Mouse (Mus musculus): ENCODE results near the gene Nckap1l. TPM values are rescaled to one million over a fixed set of nuclear protein-coding genes. Genes with fewer than 3 reads are reported as not detected.

Gene Nckap1l
- polyA plus RNA-seq, 1 experiment from 2014 or later, result 1.7 TPM

DNA sequence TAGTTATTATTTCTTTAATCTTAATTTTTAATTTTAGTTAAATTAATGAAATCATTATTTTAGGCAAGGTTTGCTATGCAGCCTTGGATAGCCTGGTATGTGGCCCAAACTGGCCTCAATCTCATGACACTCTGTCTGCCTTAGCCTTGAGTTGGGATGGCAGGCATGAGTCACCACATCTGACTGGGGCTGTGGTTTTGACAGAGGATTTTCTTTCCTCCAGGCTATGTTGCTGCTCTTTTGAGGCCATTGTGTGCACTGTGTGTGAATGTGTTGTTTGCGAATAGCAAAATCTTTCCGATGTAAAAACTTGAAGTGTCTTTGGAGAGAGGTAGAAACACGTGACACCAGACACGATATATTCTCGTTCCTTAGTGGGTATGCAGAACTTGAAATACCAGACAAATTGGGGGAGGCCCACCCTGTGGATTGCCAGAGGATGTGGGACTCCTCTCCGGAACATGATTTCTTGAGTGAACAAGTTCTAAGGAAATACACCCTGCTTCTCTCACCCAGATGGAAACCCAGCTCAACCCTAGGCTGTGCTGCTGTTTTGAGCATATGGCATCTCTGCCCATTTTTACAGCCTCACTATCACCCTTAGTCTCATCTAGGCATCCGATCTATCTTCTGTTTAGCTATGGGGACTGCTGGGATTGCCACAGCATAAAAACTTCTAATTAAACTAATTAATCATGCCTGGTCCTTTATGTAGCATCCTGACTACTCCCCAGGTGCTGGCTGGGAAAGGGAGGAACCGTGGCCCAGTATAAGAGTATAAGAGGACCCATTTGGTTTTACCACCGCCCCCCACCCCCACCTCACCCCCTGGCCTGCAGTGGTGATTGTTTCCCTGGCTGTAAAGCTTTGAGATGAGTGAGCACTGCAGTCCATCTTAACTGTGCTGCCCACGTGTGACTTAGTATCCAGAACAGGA is 42.9 kb downstream of the Nckap1l start:
- no peak overlapping the region for H3K4me2 ChIP-seq (ENCODE audit: low read length)
- WGBS, result 44% methylated on average over 10 of the region's 10 CpGs
- H3K4me1 ChIP-seq (replicated peaks; ENCODE audit: control insufficient read depth, insufficient read depth, low read length), result 0 out of 2 replicates have a peak, but pooled peaks cover 2% of the 10 kb centered on the region
- no peaks in the 10 kb centered on the region for H3K9me3 ChIP-seq (ENCODE audit: control insufficient read depth, low read length)
- no peak overlapping the region for H3K27ac ChIP-seq (ENCODE audit: low read length)
- H3K9ac ChIP-seq (replicated peaks; ENCODE audit: low read depth, low read length), result no peak overlapping the region
- no peak for ATAC-seq
- no peak overlapping the region for H3K4me3 ChIP-seq (replicated peaks; ENCODE audit: low read length)
- no peaks in the 10 kb centered on the region for H3K36me3 ChIP-seq (ENCODE audit: control insufficient read depth, insufficient read depth)
- H3K27me3 ChIP-seq (replicated peaks; ENCODE audit: control insufficient read depth, insufficient read depth, low read length), result no peaks in the 10 kb centered on the region

DNA sequence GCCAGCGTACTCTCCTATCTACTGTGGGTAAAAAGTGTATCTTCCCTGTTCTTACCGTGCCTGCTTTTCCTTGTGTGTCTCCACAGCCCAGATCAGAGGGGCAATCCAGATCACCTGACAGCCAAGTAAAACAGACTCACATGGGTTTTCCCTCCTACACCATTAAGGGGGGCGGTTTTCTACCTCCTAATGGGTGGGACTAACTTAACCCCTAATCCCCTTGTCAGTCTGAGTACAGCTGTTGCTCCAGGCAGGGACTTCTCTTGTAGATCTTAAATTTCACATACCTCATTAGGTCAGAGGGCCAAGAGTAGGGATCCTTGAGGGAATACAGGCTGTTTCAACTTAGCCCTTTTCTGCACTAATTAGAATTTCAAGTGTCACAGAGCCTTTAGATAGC is 44.6 kb downstream of the Nckap1l start:
- H3K4me1 ChIP-seq (replicated peaks; ENCODE audit: control insufficient read depth, insufficient read depth, low read length), result 0 out of 2 replicates have a peak, but pooled peaks cover 7% of the 10 kb centered on the region
- 32% methylated on average over 3 of the region's 3 CpGs for WGBS
- no peak for ATAC-seq
- no peaks in the 10 kb centered on the region for H3K27me3 ChIP-seq (replicated peaks; ENCODE audit: control insufficient read depth, insufficient read depth, low read length)
- no peaks in the 10 kb centered on the region for H3K9me3 ChIP-seq (ENCODE audit: control insufficient read depth, low read length)
- H3K27ac ChIP-seq (ENCODE audit: low read length), result no peak overlapping the region
- no peak overlapping the region for H3K9ac ChIP-seq (replicated peaks; ENCODE audit: low read depth, low read length)
- H3K4me2 ChIP-seq (ENCODE audit: low read length), result no peak overlapping the region
- H3K4me3 ChIP-seq (replicated peaks; ENCODE audit: low read length), result no peak overlapping the region
- H3K36me3 ChIP-seq (ENCODE audit: control insufficient read depth, insufficient read depth), result no peaks in the 10 kb centered on the region

DNA sequence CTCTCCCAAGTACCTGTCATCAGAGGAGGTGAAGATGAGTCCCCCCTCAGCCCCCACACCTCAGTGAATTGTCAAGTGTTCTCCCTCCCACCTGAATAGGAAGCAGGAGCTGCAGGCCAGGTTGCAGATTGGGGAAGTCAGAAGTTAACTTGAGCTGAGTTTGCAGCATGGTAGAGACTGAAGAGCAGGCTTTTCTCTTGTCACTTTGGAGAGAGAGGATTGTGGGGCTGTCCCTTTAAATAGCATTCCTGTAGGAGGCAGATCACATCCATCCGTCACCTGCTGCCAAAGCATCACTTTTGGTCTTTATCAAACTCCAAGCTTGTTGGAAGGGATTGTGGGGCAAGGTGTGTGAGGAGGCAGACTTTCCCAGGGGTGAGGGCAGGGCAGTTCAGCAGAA is 47.1 kb downstream of the Nckap1l start:
- no peak for ATAC-seq
- Histone ChIP-seq H3K9me3 (ENCODE audit: control insufficient read depth, low read length) (no peaks in the 10 kb centered on the region), H3K4me1 (replicated peaks; ENCODE audit: control insufficient read depth, insufficient read depth, low read length) (peaks cover 20% of the 10 kb centered on the region), H3K27me3 (replicated peaks; ENCODE audit: control insufficient read depth, insufficient read depth, low read length) (no peaks in the 10 kb centered on the region), H3K36me3 (ENCODE audit: control insufficient read depth, insufficient read depth) (no peaks in the 10 kb centered on the region), H3K27ac (ENCODE audit: low read length) (no peak overlapping the region), H3K4me3 (replicated peaks; ENCODE audit: low read length) (no peak overlapping the region), H3K9ac (replicated peaks; ENCODE audit: low read depth, low read length) (no peak overlapping the region), H3K4me2 (ENCODE audit: low read length) (no peak overlapping the region)
- 73% methylated on average over 1 of the region's 1 CpGs for WGBS

DNA sequence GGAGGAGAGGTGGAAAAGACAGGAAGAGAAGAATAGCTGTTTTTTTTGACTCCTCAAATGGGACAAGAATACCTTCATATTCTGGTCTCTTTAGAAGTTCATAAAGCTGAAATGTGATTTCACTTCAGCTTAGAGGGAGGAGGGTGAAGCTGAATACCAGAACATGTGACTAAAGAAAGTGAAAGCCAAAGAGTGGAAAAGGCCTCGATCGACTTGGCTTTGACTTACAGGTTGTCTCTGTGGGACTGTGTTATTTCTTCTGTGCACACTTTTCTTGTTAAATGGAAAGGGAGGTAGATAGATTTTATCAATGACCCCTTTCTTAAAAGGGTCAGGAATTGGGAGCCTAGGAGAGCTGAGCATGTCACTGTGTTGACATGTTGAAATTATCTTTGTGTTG is 47.6 kb downstream of the Nckap1l start:
- H3K4me1 ChIP-seq (replicated peaks; ENCODE audit: control insufficient read depth, insufficient read depth, low read length), result peaks cover 20% of the 10 kb centered on the region
- no peaks in the 10 kb centered on the region for H3K9me3 ChIP-seq (ENCODE audit: control insufficient read depth, low read length)
- no peaks in the 10 kb centered on the region for H3K36me3 ChIP-seq (ENCODE audit: control insufficient read depth, insufficient read depth)
- H3K27ac ChIP-seq (ENCODE audit: low read length), result no peak overlapping the region
- WGBS, result 64% methylated on average over 2 of the region's 2 CpGs
- H3K4me2 ChIP-seq (ENCODE audit: low read length), result no peak overlapping the region
- no peak overlapping the region for H3K4me3 ChIP-seq (replicated peaks; ENCODE audit: low read length)
- H3K9ac ChIP-seq (replicated peaks; ENCODE audit: low read depth, low read length), result no peak overlapping the region
- no peak for ATAC-seq
- no peaks in the 10 kb centered on the region for H3K27me3 ChIP-seq (replicated peaks; ENCODE audit: control insufficient read depth, insufficient read depth, low read length)

DNA sequence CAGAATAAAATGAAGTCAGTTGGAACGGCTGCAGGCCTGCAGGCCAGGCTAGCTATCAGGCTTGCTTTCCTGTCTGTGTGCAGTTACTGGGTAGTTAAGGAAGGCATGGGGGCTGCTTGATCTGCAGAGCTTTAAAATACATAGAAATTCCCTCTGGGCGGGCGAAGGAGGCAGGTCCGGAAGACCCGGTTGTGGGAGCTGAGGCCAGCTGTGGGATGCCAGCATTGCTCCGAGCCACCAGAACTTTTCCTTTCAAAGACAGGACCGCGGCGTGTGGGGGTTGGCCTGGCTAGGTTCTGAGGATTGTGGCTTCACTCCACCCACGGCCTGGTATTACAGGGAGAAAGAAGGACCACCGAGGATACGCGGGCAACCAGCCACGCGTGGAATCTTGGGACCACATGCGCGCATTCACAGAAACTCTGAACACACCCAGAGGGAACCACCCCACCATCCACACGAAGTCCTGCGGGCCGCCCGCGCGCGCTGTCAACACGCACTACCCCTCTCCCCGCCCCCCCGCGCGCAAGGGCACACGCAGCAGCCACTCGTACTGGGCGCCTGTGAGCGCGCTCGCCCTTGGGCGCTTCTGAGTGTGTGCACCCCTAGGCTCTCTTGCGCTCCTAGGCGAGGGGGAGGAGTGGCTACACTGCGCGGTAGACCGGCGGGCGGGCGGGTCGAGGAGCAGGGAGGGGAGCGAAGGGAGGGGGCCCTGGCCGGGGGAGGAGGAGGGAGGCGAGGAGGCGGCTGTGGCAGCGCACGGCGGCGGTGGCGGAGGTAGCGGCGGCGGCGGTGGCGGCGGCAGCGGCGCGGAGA is 49.0 kb downstream of the Nckap1l start, which contains the start of gene Pde1b:
TSS of gene Pde1b (plus strand) at position 600 of the 816 bp plus-strand sequence.
- ATAC-seq, result peak; percentile 91
- peak within 1 kb of the TSS; percentile 88 for H3K9ac ChIP-seq (replicated peaks; ENCODE audit: low read depth, low read length)
- peak within 1 kb of the TSS; percentile 86 for H3K4me2 ChIP-seq (ENCODE audit: low read length)
- H3K27me3 ChIP-seq (replicated peaks; ENCODE audit: control insufficient read depth, insufficient read depth, low read length), result no peaks in the 10 kb centered on the region
- H3K27ac ChIP-seq (ENCODE audit: low read length), result peak within 1 kb of the TSS; percentile 60; the same call in 1 of the 2 replicates
- peaks cover 20% of the 10 kb centered on the region for H3K4me1 ChIP-seq (replicated peaks; ENCODE audit: control insufficient read depth, insufficient read depth, low read length)
- WGBS, result 2% methylated on average over 38 of the region's 63 CpGs
- H3K36me3 ChIP-seq (ENCODE audit: control insufficient read depth, insufficient read depth), result no peaks in the 10 kb centered on the region
- peak within 1 kb of the TSS; percentile 82 for H3K4me3 ChIP-seq (replicated peaks; ENCODE audit: low read length)
- no peaks in the 10 kb centered on the region for H3K9me3 ChIP-seq (ENCODE audit: control insufficient read depth, low read length)

DNA sequence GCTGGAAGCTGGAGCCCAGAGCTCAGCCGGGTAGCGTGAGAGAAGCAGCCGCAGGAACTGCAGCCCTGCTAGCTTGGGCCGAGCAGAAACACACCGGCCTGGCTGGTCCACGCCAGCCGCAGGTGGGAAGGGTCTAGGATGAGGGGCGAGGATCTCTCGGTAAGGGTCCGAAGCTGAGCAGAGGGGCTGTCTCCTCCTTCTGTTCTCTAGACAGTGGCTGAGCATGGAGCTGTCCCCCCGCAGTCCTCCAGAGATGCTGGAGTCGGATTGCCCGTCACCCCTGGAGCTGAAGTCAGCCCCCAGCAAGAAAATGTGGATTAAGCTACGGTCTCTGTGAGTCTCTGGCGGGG is 49.6 kb downstream of the Nckap1l start:
- WGBS, result 0% methylated on average over 15 of the region's 15 CpGs
- H3K4me1 ChIP-seq (replicated peaks; ENCODE audit: control insufficient read depth, insufficient read depth, low read length), result peaks cover 19% of the 10 kb centered on the region
- H3K27me3 ChIP-seq (replicated peaks; ENCODE audit: control insufficient read depth, insufficient read depth, low read length), result no peaks in the 10 kb centered on the region
- no peaks in the 10 kb centered on the region for H3K9me3 ChIP-seq (ENCODE audit: control insufficient read depth, low read length)
- H3K36me3 ChIP-seq (ENCODE audit: control insufficient read depth, insufficient read depth), result no peaks in the 10 kb centered on the region
- peak overlapping the region; percentile 88 for H3K9ac ChIP-seq (replicated peaks; ENCODE audit: low read depth, low read length)
- H3K4me2 ChIP-seq (ENCODE audit: low read length), result peak overlapping the region; percentile 86
- peak overlapping the region; percentile 82 for H3K4me3 ChIP-seq (replicated peaks; ENCODE audit: low read length)
- H3K27ac ChIP-seq (ENCODE audit: low read length), result peak overlapping the region; percentile 60; the same call in 1 of the 2 replicates
- ATAC-seq, result peak; percentile 60

DNA sequence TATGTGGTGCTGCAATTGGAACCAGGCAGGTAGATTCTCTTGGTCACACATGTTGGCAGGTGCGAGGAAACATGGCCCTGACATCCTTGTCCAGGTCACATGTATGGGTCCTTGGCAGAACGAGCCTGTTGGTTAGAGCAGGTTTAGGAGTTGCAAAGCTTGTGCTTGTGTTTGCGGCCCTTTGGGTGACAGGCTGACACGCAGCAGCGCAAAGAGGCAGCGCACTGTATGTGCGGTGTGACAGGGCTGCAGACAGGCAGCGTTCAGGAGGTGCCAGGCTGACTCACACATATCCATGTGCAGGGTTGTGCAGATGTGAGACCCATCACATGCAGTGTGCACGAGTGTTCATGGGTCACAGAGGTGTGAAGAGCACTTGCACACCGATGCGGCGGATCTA is 50.1 kb downstream of the Nckap1l start:
- Histone ChIP-seq H3K4me3 (replicated peaks; ENCODE audit: low read length) (peak overlapping the region; percentile 82), H3K4me1 (replicated peaks; ENCODE audit: control insufficient read depth, insufficient read depth, low read length) (peaks cover 19% of the 10 kb centered on the region), H3K9ac (replicated peaks; ENCODE audit: low read depth, low read length) (peak overlapping the region; percentile 88), H3K27ac (ENCODE audit: low read length) (no peak overlapping the region; the same call in 1 of the 2 replicates), H3K27me3 (replicated peaks; ENCODE audit: control insufficient read depth, insufficient read depth, low read length) (no peaks in the 10 kb centered on the region), H3K36me3 (ENCODE audit: control insufficient read depth, insufficient read depth) (no peaks in the 10 kb centered on the region), H3K9me3 (ENCODE audit: control insufficient read depth, low read length) (no peaks in the 10 kb centered on the region), H3K4me2 (ENCODE audit: low read length) (peak overlapping the region; percentile 86)
- WGBS, result 28% methylated on average over 12 of the region's 12 CpGs
- ATAC-seq, result peak; percentile 52

DNA sequence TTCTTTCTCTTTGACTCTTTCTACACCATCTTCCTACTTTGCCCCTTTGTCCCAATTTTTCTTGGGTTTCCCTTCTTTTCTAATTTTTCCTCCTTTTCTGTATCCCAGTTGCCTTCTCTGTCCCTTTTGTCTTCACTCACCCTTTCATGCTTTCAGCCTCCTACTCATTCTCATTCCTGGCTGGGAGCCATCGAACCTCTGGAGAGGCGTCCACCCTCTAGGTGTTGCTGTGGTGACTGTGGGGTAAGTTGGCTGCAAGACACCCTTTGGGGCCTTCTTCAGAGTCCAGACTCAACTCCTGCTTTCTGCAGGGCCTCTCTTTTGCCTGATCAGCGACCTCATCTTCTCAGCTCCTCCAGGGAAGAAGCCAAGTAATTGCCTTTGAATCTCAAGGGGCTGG is 55.7 kb downstream of the Nckap1l start:
- ATAC-seq, result no peak
- no peaks in the 10 kb centered on the region for H3K9me3 ChIP-seq (ENCODE audit: control insufficient read depth, low read length)
- WGBS, result 40% methylated on average over 3 of the region's 3 CpGs
- H3K9ac ChIP-seq (replicated peaks; ENCODE audit: low read depth, low read length), result no peak overlapping the region
- H3K4me1 ChIP-seq (replicated peaks; ENCODE audit: control insufficient read depth, insufficient read depth, low read length), result peaks cover 20% of the 10 kb centered on the region
- H3K27ac ChIP-seq (ENCODE audit: low read length), result no peak overlapping the region
- no peak overlapping the region for H3K4me2 ChIP-seq (ENCODE audit: low read length)
- no peaks in the 10 kb centered on the region for H3K36me3 ChIP-seq (ENCODE audit: control insufficient read depth, insufficient read depth)
- H3K4me3 ChIP-seq (replicated peaks; ENCODE audit: low read length), result no peak overlapping the region
- no peaks in the 10 kb centered on the region for H3K27me3 ChIP-seq (replicated peaks; ENCODE audit: control insufficient read depth, insufficient read depth, low read length)

DNA sequence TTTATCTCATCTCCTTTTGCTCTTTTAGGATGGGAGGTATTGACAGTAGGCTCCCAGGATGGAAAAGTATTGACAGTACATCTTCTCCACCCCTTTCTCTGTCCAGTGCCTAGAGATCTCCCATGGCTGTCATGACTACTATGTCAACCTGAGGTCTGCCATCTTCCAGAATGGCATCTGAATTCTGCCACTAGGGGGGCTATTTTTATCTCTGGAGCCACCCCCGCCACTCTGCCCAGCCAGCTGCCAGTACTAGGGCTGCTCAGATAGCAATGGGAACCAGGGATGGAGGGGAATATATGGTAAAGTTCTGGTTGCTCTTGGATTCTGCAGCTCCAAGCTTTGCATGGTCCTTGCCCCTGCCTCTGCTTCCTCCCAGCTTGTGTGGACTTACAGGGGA is 58.1 kb downstream of the Nckap1l start:
- Histone ChIP-seq H3K4me3 (replicated peaks; ENCODE audit: low read length) (no peak overlapping the region), H3K9ac (replicated peaks; ENCODE audit: low read depth, low read length) (no peak overlapping the region), H3K4me2 (ENCODE audit: low read length) (no peak overlapping the region), H3K4me1 (replicated peaks; ENCODE audit: control insufficient read depth, insufficient read depth, low read length) (peaks cover 37% of the 10 kb centered on the region), H3K36me3 (ENCODE audit: control insufficient read depth, insufficient read depth) (no peaks in the 10 kb centered on the region), H3K27me3 (replicated peaks; ENCODE audit: control insufficient read depth, insufficient read depth, low read length) (no peaks in the 10 kb centered on the region), H3K27ac (ENCODE audit: low read length) (no peak overlapping the region), H3K9me3 (ENCODE audit: control insufficient read depth, low read length) (no peaks in the 10 kb centered on the region)
- no peak for ATAC-seq
- 69% methylated on average over 1 of the region's 1 CpGs for WGBS

Measured in forebrain, embryonic 16.5 days (tissue).